Mouse (Mus musculus) heart, adult 8-10 months (tissue): ENCODE results near the gene Slc25a39. TPM values are rescaled to one million over a fixed set of nuclear protein-coding genes. Genes with fewer than 3 reads are reported as not detected.
"Not testable (repeated sequence)": the region's sequence is repeated elsewhere in the genome, so short reads cannot be mapped to it uniquely, and the experiment has no call there.

Source experiments
- DNase-seq: peaks from one replicate; pipeline ENCODE4 v3.0.0; 2022; ENCODE audit warnings: low spot score
- total RNA-seq, 4 experiments: library from RNA; stranded (reverse); gene quantifications; 2 replicates each; pipeline ENCODE4 v1.2.4; 2022

Slc25a39 gene
- total RNA-seq, 4 experiments from 2014 or later = 174 to 204 (median 197) TPM

DNA sequence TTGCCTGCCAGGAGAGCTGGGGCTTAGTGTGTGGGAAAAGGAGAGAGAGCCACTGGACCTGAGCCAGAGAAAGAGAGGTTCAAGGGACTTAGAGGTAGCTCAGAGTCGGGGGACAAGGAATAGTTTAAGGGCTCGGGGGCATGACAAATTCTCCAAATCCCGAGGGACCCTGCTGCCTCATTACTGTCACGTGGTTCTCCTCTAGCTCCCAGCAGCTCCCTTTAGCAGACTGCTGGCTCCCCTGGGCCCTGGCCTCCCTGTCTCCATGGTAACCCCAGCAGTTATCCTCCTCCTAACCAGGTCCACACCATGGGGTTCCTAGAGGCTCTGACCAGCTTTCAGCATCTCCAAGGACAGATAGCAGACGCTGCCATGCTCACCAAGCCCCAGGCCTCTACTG is 12.5 kb downstream of the Slc25a39 start:
- no peak for DNase-seq

DNA sequence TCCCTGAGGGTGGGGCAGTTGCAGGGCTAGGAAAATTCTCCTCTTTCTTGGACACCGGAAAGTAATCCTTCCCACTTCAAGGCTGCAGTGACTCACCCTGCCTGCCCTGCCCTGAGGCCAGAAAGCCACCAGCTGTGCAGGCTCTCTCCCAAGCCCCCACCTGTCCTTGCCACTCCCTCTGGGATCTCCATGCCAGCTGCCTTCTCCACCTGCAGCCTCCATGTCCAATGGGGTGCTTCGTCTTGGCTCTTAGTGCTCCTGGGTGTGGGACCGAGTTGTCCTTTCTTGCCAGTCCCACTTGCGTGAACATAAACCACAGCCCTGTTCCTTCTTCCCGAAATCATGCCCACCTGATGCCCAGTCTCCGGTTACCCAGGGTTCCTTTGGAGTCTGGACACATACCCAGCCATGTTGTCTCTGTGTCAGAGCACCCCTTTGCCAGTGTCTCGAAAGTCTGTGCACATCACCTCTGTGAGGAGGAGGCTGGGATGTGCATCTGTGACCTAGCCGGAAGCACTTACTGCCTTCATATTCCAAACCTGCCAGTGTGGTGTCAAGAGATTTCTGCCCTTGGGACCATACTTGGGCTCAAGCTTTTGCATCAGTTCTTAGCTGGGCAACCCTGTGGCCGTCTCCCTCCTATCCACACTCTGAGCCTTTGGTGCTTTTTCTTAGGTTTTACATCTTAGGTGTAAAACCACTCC is 13.2 kb downstream of the Slc25a39 start:
- DNase-seq = no peak

DNA sequence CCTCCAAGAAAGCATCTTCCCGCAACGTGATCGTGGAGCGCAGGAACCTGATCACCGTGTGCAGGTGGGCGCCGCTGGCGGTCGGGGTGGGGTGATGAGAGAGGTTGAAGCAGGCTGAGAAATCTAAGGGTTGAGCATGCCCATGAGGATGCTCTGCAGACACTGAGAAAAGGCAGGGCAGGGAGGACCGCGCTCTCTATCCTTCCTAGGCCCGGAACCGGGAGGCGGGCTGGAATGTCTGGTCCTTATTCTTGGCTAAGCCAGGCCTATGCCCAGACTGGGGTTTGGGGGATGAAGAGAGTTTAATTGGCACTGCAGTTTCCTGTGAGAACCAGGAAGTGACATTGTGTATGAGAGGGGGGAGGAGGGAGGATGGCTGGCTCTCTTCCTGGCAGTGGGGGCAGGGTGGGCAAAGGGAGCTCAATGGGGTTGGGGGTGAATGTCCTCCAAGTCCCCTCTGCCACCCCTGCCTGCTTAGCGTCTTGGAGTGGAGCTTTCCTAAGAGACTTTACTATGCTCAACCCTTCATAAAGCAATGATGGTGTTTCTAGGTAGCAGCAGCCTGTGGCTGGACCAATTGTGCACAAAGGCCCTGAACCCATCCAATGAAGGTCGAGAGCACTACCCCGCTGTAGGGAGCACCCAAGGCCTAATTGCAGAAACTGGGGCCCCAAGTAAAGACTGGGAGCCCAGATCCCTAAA is 13.9 kb downstream of the Slc25a39 start:
- no peak for DNase-seq

DNA sequence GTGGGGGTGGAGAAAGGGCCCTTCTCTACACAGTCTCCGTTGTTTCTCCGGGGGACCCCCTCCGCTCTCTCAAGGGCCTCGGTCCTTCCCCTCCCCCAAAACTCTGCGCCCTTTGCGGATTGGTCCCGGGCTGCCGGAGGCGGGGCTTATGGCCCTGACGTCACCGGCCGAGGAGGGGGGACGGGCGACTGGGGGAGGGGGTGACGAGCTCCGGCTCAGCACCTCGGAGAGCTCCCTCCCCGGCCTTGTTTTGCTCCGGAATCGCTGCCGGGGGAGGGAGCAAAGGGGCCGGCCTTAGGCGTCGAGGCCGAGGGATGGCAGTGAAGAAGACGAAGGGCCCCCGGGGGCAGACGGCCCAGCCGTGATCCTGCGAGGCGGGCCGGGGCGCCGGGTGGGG is 14.5 kb downstream of the Slc25a39 start, which contains the start of gene Rundc3a:
Rundc3a (plus strand) TSS at position 166 of the 397 bp plus-strand sequence.
- DNase-seq = no peak

DNA sequence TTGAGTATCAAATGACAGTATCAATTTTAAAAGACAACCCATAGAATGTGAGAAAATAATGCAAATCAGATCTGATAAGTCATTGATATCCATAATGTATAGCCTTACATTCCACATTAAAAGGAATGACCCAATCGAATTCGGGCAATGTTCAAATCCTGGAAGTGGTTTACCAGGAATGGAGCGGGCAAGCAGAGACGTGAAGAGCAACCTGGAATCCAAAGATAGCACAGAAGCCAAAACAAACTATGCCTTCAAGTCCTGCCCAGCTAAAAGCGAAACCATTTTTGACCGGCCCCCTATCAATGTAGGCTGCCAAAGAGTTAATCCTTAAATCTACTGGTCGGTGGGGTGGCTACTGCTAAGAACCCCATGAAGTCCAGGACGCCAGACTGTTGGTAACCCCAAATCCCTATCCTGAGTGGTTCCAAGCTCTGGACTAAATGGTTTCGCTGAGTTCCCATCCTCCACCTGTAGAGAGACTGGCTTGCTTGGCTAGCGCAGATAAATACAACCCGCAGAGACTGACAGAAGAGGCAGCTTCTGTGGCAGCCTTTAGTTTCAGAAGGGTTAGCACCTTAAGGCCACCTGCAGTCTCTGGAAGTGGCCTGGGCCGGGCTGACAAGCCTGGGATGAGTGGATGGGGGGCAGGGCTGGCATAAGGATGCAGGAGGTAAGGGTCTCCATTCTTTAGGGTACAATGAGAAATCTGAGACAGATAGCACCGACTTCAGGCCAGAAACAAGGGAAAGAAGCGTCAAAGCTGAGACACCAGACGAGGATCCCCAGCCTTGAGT is 15.1 kb downstream of the Slc25a39 start:
- DNase-seq = no peak

DNA sequence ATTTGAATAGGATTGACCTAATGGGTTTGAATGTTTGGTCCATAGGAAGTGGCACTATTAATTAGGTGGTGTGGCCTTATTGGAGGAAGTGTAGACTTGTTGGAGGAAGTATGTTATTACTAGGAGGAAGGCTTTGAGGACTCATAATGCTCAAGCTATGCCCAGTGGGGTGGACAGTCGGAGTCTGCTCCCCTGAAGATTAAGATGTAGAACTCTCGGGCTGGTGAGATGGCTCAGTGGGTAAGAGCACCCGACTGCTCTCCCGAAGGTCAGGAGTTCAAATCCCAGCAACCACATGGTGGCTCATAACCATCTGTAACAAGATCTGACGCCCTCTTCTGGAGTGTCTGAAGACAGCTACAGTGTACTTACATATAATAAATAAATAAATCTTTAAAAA is 18.3 kb downstream of the Slc25a39 start:
- not testable (repeated sequence) for DNase-seq

DNA sequence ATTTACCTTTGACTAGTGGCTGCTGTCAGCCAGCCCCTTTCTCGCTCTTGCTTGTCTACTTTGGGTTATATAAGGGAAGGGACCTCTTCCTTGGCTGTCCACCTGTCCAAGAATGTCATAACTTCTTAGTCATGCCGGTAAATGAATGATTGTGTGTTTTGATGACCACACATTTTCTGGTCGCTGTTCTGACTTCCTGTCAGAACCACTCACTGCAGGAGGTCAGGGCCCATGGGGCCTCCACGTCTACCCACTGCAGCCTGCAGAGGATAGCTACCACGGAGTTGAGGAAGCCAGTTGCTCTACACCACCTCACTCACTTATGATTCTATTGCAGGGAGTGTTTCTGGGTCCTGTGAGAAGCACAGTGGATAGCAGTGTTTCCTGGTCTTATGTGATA is 21.6 kb downstream of the Slc25a39 start:
- no peak for DNase-seq

DNA sequence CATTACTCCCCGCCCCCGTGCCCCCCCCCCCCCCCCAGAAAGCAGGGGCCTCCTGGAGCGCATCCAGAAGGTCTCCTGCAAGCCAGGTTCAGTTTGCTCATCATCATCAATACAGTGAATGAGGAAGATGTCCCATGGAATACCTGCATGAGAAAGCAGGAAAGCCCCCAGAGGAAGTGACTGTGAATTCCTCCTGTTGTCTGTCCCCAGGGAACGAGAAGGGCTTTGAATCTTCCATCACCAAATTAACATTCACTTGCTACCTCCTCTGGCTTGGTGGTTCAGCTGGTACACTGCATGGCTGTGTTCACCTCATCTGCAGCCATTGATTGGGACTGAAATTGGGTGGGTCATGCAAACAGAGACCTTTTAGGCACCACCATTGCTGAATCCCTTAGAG is 22.7 kb downstream of the Slc25a39 start:
- DNase-seq = no peak

DNA sequence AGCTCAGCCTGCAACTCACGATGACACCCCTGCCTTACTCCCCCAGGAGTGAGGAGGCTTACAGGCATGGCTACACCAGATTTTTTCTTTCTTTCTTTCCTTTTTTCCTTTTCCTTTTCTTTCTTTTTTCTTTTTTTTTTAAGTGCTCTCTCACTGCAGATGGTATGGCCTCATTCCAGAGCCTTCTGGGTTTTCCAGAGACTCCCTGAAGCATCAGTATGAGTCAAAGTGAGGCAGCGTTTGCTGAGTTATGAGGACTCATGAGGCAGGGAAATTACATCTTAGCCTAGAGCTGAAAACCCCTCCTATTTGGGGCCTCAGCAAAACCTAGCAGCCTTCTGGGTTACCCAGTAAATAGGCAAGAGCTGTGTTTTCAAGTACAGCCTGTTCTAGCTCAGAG is 23.3 kb downstream of the Slc25a39 start:
- no peak for DNase-seq

DNA sequence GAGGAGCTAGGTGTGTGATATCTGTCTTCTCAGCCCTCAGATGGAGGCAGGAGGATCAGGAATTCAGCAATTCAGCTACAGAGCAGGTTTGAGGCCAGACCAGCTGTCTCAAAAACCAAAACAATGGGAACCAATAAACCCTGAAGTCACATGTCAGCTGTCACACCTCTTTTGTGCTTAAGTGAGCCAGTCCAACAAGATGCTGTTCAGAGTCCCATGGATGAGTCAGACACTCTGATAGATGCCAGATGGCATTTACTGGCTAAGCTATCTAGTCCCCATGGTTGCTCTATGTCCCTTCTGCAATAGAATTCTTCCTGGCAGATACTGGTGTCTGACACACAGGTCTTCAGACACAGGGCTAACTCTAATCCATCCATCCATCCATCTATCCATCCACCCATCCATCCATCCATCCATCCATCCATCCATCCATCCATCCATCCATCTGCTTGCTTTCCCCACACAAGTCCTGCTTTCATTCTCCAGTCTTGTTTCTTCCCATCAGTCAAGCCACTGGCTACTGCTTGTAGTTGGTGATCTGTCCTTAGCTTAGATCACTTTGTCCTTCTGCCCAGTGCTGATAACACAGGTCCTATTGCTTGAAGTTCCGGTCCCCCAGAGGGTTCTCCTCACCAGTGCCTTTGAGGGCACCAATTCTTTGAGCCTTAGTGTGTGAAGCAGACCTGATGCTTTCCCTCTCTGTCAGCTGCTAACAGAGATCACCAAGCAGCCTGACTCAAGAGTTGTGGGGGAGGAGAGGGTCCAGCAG is 24.2 kb downstream of the Slc25a39 start:
- no peak for DNase-seq

DNA sequence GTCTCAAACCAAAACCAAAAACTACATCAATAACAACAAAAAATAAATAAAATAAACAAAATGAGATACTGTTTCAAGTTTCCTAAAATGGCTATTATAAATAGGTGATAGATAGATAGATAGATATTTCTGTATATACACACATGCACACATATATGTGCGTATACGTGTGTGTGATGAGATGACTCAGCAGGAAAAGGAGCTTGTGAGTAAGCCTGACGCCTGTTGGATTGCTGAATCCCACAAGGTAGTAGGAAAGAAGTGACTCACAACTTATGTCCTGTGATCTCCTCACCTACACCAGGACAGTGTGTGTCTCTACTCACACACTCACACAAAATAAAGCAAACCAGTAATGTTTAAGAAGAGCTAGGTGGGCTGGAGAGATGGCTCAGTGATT is 25.0 kb downstream of the Slc25a39 start:
- DNase-seq = no peak

DNA sequence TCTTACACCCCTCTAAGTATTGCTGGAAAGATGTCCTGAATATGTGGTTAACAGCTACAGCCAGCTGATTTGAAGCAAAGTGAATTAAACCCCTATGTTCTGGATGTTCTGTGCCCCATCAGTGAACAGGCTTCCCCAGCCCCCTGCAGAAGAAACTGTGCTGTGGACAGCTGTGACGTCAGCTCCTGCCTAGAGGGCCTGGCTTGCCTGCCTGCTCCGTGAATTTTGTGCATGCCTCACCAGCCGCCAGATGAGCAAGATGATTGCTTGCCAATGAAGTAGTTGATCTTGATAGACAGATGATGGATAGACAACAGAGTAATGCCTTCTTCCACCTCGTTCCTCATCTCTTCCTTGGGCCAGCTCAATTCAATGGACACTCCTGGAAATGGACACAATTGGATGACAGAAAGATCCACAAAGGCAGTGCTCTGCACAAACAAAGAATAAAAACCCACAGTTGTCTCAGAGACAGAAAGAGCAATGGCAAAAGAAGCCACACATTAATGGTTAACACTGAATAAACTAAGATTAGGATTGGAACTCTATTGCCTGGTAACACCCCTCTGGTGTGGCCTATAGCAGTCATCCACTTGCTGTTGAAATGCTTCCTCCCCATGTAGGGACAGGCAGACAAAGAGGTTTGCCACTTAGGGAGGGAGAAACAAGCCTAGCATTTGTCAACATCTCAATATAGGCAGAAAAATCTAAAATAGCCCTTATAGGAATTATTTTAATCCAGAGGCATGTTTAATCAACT is 26.2 kb downstream of the Slc25a39 start:
- no peak for DNase-seq

DNA sequence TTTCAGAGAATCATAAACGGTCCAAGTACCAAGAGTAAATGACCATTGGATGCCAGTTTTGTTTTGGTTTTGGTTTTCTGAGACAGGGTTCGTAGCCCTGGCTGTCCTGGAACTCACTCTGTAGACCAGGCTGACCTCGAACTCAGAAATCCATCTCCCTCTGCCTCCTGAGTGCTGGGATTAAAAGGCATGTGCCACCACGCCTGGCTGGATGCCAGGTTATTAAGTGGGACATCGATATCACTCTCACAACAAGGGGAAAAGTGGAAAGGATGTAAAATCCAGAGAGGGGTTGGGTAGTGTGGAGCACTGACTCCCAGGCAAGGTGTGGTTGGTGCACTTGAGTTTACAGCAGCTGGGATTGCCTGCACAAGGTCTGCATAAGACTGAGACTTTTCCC is 27.7 kb downstream of the Slc25a39 start:
- no peak for DNase-seq

DNA sequence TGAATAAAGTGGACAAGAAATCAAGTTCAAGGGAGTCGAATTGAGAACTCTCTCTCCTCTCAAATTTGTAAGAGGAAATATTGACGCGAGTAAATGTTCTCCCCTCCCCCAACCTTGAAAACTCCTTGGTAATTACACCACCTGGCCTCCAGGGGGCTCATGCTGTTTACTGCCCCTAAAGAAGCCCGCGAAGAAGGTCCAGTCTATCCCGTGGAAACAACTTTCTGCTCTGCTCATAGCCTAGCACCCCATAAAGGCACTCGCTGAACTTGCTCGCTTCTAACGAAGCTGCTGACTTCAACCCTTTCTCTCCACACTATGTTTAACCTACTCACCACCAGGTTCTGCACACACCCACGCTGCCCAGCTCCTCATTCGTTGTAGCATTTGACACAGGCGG is 30.6 kb downstream of the Slc25a39 start:
- DNase-seq = no peak

DNA sequence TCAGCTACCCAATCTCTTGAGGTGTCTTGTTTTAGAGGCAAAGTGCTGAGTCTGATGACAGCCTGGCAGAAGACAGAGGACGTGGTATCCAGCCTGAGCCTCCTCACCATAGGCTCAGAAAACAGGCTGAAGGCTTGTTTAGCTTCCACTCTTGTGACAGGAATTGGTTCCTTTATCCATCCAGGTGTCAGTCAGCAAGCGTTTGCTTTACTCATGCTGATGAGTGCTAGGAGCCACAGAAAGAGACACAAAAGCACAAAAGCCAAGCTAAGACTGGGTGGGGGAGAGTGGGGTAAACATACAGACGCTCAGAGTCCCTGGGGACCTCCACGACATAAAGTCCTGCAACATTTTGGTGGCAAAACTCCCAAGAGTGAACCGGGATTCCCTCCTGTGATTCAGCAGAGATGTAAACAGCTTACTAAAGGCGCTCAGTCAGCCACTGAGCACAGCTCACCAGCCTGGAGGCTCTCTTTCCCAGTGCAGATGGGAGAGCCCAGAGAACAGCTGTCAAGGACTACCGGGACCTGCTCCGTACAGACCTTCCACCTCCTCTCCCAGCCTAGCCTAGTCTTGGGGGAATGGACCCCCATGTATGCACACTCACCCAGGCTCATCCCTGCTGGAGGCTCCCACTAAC is 31.4 kb downstream of the Slc25a39 start:
- DNase-seq = no peak

DNA sequence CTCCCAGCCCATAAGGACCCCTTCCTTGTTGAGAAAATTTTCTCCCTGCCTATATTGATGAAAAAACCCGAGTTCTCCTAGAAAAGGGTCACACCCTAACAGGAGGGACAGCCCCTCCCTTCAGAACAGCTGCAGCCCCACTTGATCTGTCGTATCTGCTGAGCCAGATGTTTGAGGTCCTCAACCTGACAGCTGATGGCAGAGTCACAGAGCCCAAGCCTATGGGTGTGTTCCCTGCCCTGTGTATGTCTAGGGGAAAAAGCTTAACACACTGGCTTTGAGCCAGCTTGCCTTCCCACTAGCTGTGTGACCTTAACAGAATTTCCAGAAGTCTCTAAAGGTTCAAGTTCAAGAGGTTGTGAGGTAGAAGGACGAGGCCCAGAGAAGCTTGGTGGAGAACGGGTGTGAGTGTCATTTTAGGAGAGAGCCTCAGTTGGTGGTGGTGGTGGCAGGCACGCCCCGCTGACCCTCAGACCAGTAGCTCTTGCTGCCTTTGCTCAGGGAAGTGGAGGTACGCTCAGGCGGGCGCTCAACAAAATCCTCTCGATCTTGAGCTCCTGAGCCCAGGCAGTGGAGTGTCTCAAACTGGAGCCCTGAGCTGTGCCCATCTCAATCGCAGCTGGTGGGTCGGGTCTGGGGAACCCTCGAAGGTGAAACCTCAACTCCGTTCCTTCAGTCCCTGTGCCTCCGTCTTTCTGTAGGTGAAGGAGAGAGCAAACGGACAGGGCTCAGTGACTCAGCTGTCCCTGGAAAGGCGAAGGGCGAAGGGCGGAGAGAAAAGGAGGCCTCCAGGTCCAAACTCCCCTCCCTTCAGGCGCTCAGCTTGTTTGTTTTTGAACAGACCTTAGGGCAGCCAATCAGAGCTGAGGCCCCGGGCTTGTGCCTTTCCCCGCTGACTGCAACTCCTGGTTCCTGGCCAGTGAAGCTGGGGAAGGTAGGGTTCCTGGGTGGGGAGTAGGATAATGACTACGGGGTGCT is 32.3 kb downstream of the Slc25a39 start:
- DNase-seq = peak; percentile 44

DNA sequence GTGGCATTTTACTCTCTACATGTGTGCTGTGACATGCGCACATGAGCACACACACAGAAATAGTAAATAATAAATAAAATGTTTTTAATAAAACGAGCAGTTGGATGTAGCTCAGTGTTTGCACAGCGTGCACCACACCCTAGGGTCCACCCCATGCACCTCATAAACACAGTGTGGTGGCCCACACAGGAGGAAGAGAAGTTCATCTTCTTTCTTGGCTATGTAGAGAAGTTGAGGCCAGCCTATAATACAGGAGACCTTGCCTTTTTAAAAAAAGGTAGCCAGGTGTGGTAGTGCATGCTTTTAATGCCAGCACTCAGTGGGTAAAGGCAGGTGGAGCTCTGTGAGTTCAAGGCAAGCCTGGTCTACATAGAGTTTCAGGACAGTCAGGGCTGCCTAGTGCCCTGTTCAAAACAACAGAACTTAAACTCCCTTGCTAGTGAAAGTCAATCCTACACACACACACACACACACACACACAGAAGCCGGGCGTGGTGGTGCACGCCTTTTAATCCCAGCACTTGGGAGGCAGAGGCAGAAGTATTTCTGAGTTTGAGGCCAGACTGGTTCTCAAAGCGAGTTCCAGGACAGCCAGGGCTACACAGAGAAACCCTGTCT is 33.5 kb downstream of the Slc25a39 start:
- no peak for DNase-seq

DNA sequence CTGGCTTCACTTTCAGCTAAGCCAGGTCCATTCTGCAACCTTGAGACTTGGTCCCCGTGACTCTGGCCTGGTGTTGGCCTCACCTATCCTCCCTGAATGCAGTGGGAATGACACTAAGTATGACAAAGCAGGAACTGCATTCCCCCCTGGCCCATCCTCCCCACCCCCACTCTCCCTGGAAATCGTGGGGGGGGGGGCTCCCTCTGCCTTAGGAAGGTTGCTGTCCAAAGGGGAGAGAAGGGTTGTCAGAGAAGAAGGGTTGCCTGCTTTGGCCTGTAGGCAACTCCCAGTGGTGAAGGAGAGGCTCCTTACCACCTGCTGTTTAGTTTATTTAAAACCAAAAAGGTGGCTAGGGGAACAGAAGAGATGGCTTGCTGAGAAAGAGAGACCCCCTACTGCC is 34.1 kb downstream of the Slc25a39 start:
- DNase-seq = no peak

DNA sequence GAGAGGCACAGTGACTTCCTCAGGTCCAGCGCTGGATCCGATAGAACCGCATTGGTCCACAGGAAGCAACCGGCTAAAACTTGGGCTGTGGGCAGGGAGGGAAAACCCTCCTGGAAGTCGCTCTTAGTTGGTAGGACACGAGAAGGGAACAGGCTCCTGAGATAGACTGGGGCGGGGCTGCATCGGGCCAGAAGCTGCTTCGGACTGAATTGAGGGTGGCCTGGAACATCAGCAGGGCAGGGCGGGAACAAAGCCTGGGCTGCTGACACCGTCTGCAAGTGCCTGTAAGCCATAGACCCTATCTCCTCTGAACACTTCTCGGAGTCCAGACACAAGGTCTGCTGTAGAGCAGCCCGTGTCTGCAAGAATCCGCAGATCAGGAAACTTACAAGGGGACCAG is 34.8 kb downstream of the Slc25a39 start:
- DNase-seq = no peak
